Mouse (Mus musculus) limb, embryonic 15.5 days (tissue): ENCODE data around the gene Tdrd1. TPM values are rescaled to one million over a fixed set of nuclear protein-coding genes. Genes with fewer than 3 reads are reported as not detected.

Source experiments
- ATAC-seq: fragments of 200-750 bp; cut with Nextera tagmentation; 2 replicates; pipeline ENCODE4 v1.8.0; 2017; ENCODE audit warnings: low read depth, moderate TSS enrichment; ENCODE audit not compliant: insufficient number of reproducible peaks, low FRiP score, low TSS enrichment
- H3K27ac ChIP-seq: fragments of 300-500 bp; sonication (generic); 2 replicates; pipeline ENCODE4 v1.5.1; 2015; ENCODE audit warnings: moderate library complexity, mild to moderate bottlenecking, inconsistent platforms
- H3K27me3 ChIP-seq: fragments of 300-500 bp; sonication (generic); 2 replicates; pipeline ENCODE4 v1.6.1; 2015; ENCODE audit warnings: inconsistent platforms
- H3K36me3 ChIP-seq: fragments of 300-500 bp; sonication (generic); 2 replicates; pipeline ENCODE4 v1.6.1; 2015; ENCODE audit warnings: inconsistent platforms
- H3K4me1 ChIP-seq: fragments of 300-500 bp; sonication (generic); 2 replicates; pipeline ENCODE4 v1.6.1; 2015; ENCODE audit warnings: inconsistent platforms
- H3K4me2 ChIP-seq: fragments of 300-500 bp; sonication (generic); 2 replicates; pipeline ENCODE4 v1.6.1; 2015; ENCODE audit warnings: mild to moderate bottlenecking, inconsistent platforms
- H3K4me3 ChIP-seq: fragments of 300-500 bp; sonication (generic); 2 replicates; pipeline ENCODE4 v1.5.1; 2015; ENCODE audit warnings: mild to moderate bottlenecking, inconsistent platforms
- H3K9ac ChIP-seq: fragments of 300-500 bp; sonication (generic); 2 replicates; pipeline ENCODE4 v1.6.1; 2015; ENCODE audit warnings: inconsistent platforms
- H3K9me3 ChIP-seq: fragments of 300-500 bp; sonication (generic); 2 replicates; pipeline ENCODE4 v1.6.1; 2016; ENCODE audit warnings: inconsistent platforms
- WGBS: fragments of 180-500 bp; shearing (Covaris S2); methylation state at CpG from one replicate; pipeline ENCODE4 v1.1.7; 2015; 5-methylcytosine and 5-hydroxymethylcytosine counted together
- polyA plus RNA-seq: library from polyadenylated mRNA; unstranded; fragments of >200 nt; fragmentation: Nextera tagmentation; extraction: Ambion mirVana; gene quantifications from 2 replicates; pipeline ENCODE4 v1.2.1, GENCODE M21; 2015

Gene Tdrd1
- polyA plus RNA-seq, 1 experiment from 2014 or later: 3.3 TPM

- no peak for ATAC-seq
- Histone ChIP-seq H3K4me3 (no peak overlapping the region), H3K4me2 (no peak overlapping the region), H3K36me3 (no peaks in the 10 kb centered on the region), H3K4me1 (peaks cover 4% of the 10 kb centered on the region), H3K9me3 (no peaks in the 10 kb centered on the region), H3K27me3 (no peaks in the 10 kb centered on the region), H3K27ac (no peak overlapping the region), H3K9ac (no peak overlapping the region)
- WGBS: 86% methylated on average over 4 of the region's 4 CpGs
Observed at GRCm38 (mm10) chr19:56830163-56830562, 4.2 kb downstream of the Tdrd1 start.

GRCm38 (mm10) chr19:56835340-56835739 lies 9.3 kb downstream of the Tdrd1 start:
- no peak overlapping the region for H3K9ac ChIP-seq
- H3K9me3 ChIP-seq: no peaks in the 10 kb centered on the region
- WGBS: 52% methylated on average over 9 of the region's 9 CpGs
- no peak overlapping the region for H3K4me2 ChIP-seq
- no peaks in the 10 kb centered on the region for H3K27me3 ChIP-seq
- no peak overlapping the region for H3K4me3 ChIP-seq
- no peak overlapping the region for H3K27ac ChIP-seq
- H3K4me1 ChIP-seq: peaks cover 11% of the 10 kb centered on the region; the same call in 1 of the 2 replicates
- ATAC-seq: no peak
- H3K36me3 ChIP-seq: no peaks in the 10 kb centered on the region

GRCm38 (mm10) chr19:56838942-56839706 lies 13.1 kb downstream of the Tdrd1 start:
- Histone ChIP-seq H3K27me3 (no peaks in the 10 kb centered on the region), H3K4me1 (peaks cover 11% of the 10 kb centered on the region; the same call in 1 of the 2 replicates), H3K9me3 (no peaks in the 10 kb centered on the region), H3K36me3 (no peaks in the 10 kb centered on the region), H3K9ac (no peak overlapping the region), H3K27ac (no peak overlapping the region), H3K4me2 (no peak overlapping the region), H3K4me3 (no peak overlapping the region)
- ATAC-seq: 0 out of 2 replicates have a peak, but pooled peaks have one; percentile 14
- WGBS: 44% methylated on average over 17 of the region's 17 CpGs

GRCm38 (mm10) chr19:56842974-56843373 lies 17.0 kb downstream of the Tdrd1 start:
- ATAC-seq: no peak
- Histone ChIP-seq H3K9ac (no peak overlapping the region), H3K4me3 (no peak overlapping the region), H3K4me1 (peaks cover 11% of the 10 kb centered on the region; the same call in 1 of the 2 replicates), H3K27ac (no peak overlapping the region), H3K36me3 (peaks cover 5% of the 10 kb centered on the region; the same call in 1 of the 2 replicates), H3K4me2 (no peak overlapping the region), H3K27me3 (no peaks in the 10 kb centered on the region), H3K9me3 (0 out of 2 replicates have a peak, but pooled peaks cover 8% of the 10 kb centered on the region)
- 79% methylated on average over 12 of the region's 12 CpGs for WGBS

- Histone ChIP-seq H3K4me2 (no peak overlapping the region), H3K9ac (no peak overlapping the region), H3K36me3 (no peaks in the 10 kb centered on the region), H3K27ac (no peak overlapping the region), H3K9me3 (no peaks in the 10 kb centered on the region), H3K4me3 (no peak overlapping the region), H3K4me1 (no peaks in the 10 kb centered on the region), H3K27me3 (no peaks in the 10 kb centered on the region)
- ATAC-seq: no peak
Observed at GRCm38 (mm10) chr19:56852590-56852989, 26.6 kb downstream of the Tdrd1 start.

GRCm38 (mm10) chr19:56856455-56856854 lies 30.4 kb downstream of the Tdrd1 start:
- no peak overlapping the region for H3K27ac ChIP-seq
- no peak for ATAC-seq
- H3K4me1 ChIP-seq: no peaks in the 10 kb centered on the region
- no peak overlapping the region for H3K4me3 ChIP-seq
- no peak overlapping the region for H3K4me2 ChIP-seq
- no peaks in the 10 kb centered on the region for H3K9me3 ChIP-seq
- H3K9ac ChIP-seq: no peak overlapping the region
- no peaks in the 10 kb centered on the region for H3K27me3 ChIP-seq
- WGBS: 42% methylated on average over 5 of the region's 5 CpGs
- H3K36me3 ChIP-seq: no peaks in the 10 kb centered on the region

- peaks cover 11% of the 10 kb centered on the region; the same call in 1 of the 2 replicates for H3K27me3 ChIP-seq
- WGBS: 53% methylated on average over 4 of the region's 4 CpGs
- no peaks in the 10 kb centered on the region for H3K4me1 ChIP-seq
Observed at GRCm38 (mm10) chr19:56867701-56868100, 41.7 kb downstream of the Tdrd1 start.

GRCm38 (mm10) chr19:56873816-56874600 lies 48.0 kb downstream of the Tdrd1 start, which contains the start of gene Vwa2:
Gene Vwa2, plus strand, starts transcription at chr19:56874249.
- H3K27ac ChIP-seq: no peak within 1 kb of the TSS
- whole genome bisulfite sequencing: 2% methylated on average over 70 of the region's 71 CpGs
- no peaks in the 10 kb centered on the region for H3K9me3 ChIP-seq
- no peak within 1 kb of the TSS; the same call in 1 of the 2 replicates for H3K9ac ChIP-seq
- peak within 1 kb of the TSS; percentile 48 for H3K4me3 ChIP-seq
- peak; percentile 57; the same call in 1 of the 2 replicates for ATAC-seq
- H3K27me3 ChIP-seq: peaks cover 59% of the 10 kb centered on the region
- peaks cover 27% of the 10 kb centered on the region for H3K4me1 ChIP-seq
- H3K4me2 ChIP-seq: peak within 1 kb of the TSS; percentile 98
- no peaks in the 10 kb centered on the region for H3K36me3 ChIP-seq

More at GRCm38 (mm10) chr19:56867701-56868100, 41.7 kb downstream of the Tdrd1 start:
- Histone ChIP-seq H3K9ac (no peak overlapping the region), H3K36me3 (no peaks in the 10 kb centered on the region), H3K4me2 (no peak overlapping the region), H3K9me3 (no peaks in the 10 kb centered on the region), H3K27ac (no peak overlapping the region), H3K4me3 (no peak overlapping the region)
- ATAC-seq: no peak

GRCm38 (mm10) chr19:56874601-56875315 lies 48.7 kb downstream of the Tdrd1 start:
- H3K27me3 ChIP-seq: peaks cover 59% of the 10 kb centered on the region
- WGBS: 7% methylated on average over 30 of the region's 30 CpGs
- H3K4me2 ChIP-seq: peak overlapping the region; percentile 98
- no peaks in the 10 kb centered on the region for H3K9me3 ChIP-seq
- no peak overlapping the region for H3K27ac ChIP-seq
- no peak for ATAC-seq
- peaks cover 31% of the 10 kb centered on the region for H3K4me1 ChIP-seq
- no peak overlapping the region; the same call in 1 of the 2 replicates for H3K9ac ChIP-seq
- peak overlapping the region; percentile 48 for H3K4me3 ChIP-seq
- H3K36me3 ChIP-seq: no peaks in the 10 kb centered on the region

- 35% methylated on average over 6 of the region's 6 CpGs for WGBS
- Histone ChIP-seq H3K27me3 (peaks cover 51% of the 10 kb centered on the region), H3K4me2 (no peak overlapping the region), H3K27ac (no peak overlapping the region), H3K9ac (no peak overlapping the region), H3K36me3 (no peaks in the 10 kb centered on the region), H3K4me3 (no peak overlapping the region), H3K9me3 (no peaks in the 10 kb centered on the region), H3K4me1 (peaks cover 42% of the 10 kb centered on the region)
- ATAC-seq: 0 out of 2 replicates have a peak, but pooled peaks have one; percentile 27
Observed at GRCm38 (mm10) chr19:56877364-56877763, 51.4 kb downstream of the Tdrd1 start.

GRCm38 (mm10) chr19:56887879-56888278 lies 61.9 kb downstream of the Tdrd1 start:
- Histone ChIP-seq H3K27me3 (no peaks in the 10 kb centered on the region), H3K9ac (no peak overlapping the region), H3K4me3 (no peak overlapping the region), H3K4me2 (no peak overlapping the region), H3K27ac (no peak overlapping the region), H3K36me3 (no peaks in the 10 kb centered on the region), H3K9me3 (no peaks in the 10 kb centered on the region), H3K4me1 (peaks cover 20% of the 10 kb centered on the region)
- WGBS: 60% methylated on average over 10 of the region's 10 CpGs
- no peak for ATAC-seq
